Mouse (Mus musculus): ENCODE measurements at regions not wholly inside any gene's neighbourhood (a gene's known extent, or its start where the extent isn't known, plus 50 kb on each side); places are given as distances from the start of the nearest gene placed in this dataset.

- H3K4me3 ChIP-seq (ENCODE audit: low read depth, low read length), result no peak overlapping the region
- H3K9me3 ChIP-seq (ENCODE audit: low read length), result no peaks in the 10 kb centered on the region
- H3K9ac ChIP-seq (replicated peaks), result no peak overlapping the region
- no peak overlapping the region for H3K27ac ChIP-seq (ENCODE audit: low read depth)
- TF ChIP-seq CTCF (IDR thresholded peaks at IDR 0.05; ENCODE audit: low read depth) (no peak), EP300 (IDR thresholded peaks at IDR 0.05; ENCODE audit: low read depth) (no peak)
- no peak overlapping the region for H3K4me2 ChIP-seq (ENCODE audit: low read depth, low read length)
- H3K27me3 ChIP-seq (ENCODE audit: insufficient read depth, low read length), result no peaks in the 10 kb centered on the region
- no peaks in the 10 kb centered on the region for H3K36me3 ChIP-seq (replicated peaks; ENCODE audit: insufficient read depth, low read length)
- no peak for DNase-seq
- no peaks in the 10 kb centered on the region for H3K4me1 ChIP-seq (ENCODE audit: insufficient read depth)
- no peak for ATAC-seq
Measured at GRCm38 (mm10) chr2:115141416-115141815, 440.1 kb upstream of the BC052040 start.

DNA sequence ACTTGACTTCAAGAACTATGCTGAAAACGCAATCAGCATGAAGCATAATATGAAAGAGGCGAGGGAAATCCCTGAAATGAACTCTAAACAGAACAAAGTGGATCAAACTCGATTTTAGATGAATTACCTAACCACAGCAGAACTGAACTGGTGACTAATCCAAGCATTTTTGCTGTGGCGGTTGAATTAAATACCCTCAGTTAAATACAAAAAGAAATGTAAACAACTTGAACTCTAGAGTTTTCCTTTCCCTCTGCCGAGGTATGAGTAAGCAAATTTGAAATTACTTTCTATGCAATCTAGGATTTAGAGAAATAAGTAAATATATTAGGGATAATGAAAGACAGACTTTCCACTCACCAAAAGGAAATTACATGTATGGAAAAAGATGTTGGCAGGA lies 409.4 kb upstream of the BC052040 start:
- 60% methylated on average over 5 of the region's 5 CpGs for WGBS (ENCODE audit: insufficient replicate concordance)
- no peak overlapping the region for H3K27ac ChIP-seq (ENCODE audit: low read depth)
- TF ChIP-seq CTCF (IDR thresholded peaks at IDR 0.05; ENCODE audit: low read depth) (no peak), EP300 (IDR thresholded peaks at IDR 0.05; ENCODE audit: low read depth) (no peak)
- H3K36me3 ChIP-seq (replicated peaks; ENCODE audit: insufficient read depth, low read length), result no peaks in the 10 kb centered on the region
- H3K4me2 ChIP-seq (ENCODE audit: low read depth, low read length), result no peak overlapping the region
- DNase-seq (no peak), ATAC-seq (no peak)
- H3K9ac ChIP-seq (replicated peaks), result no peak overlapping the region
- H3K4me3 ChIP-seq (ENCODE audit: low read depth, low read length), result no peak overlapping the region
- H3K4me1 ChIP-seq (ENCODE audit: insufficient read depth), result no peaks in the 10 kb centered on the region
- H3K9me3 ChIP-seq (ENCODE audit: low read length), result no peaks in the 10 kb centered on the region
- no peaks in the 10 kb centered on the region for H3K27me3 ChIP-seq (ENCODE audit: insufficient read depth, low read length)

- Histone ChIP-seq H3K27me3 (ENCODE audit: insufficient read depth, low read length) (no peaks in the 10 kb centered on the region), H3K9me3 (ENCODE audit: low read length) (no peaks in the 10 kb centered on the region), H3K4me1 (ENCODE audit: insufficient read depth) (no peaks in the 10 kb centered on the region), H3K4me2 (ENCODE audit: low read depth, low read length) (no peak overlapping the region), H3K4me3 (ENCODE audit: low read depth, low read length) (no peak overlapping the region), H3K27ac (ENCODE audit: low read depth) (no peak overlapping the region), H3K9ac (replicated peaks) (no peak overlapping the region), H3K36me3 (replicated peaks; ENCODE audit: insufficient read depth, low read length) (no peaks in the 10 kb centered on the region)
- TF ChIP-seq CTCF (IDR thresholded peaks at IDR 0.05; ENCODE audit: low read depth) (no peak), EP300 (IDR thresholded peaks at IDR 0.05; ENCODE audit: low read depth) (no peak)
- DNase-seq (no peak), ATAC-seq (no peak)
- WGBS (ENCODE audit: insufficient replicate concordance), result 76% methylated on average over 1 of the region's 1 CpGs
Measured at GRCm38 (mm10) chr2:115177076-115177475, 404.4 kb upstream of the BC052040 start.

DNA sequence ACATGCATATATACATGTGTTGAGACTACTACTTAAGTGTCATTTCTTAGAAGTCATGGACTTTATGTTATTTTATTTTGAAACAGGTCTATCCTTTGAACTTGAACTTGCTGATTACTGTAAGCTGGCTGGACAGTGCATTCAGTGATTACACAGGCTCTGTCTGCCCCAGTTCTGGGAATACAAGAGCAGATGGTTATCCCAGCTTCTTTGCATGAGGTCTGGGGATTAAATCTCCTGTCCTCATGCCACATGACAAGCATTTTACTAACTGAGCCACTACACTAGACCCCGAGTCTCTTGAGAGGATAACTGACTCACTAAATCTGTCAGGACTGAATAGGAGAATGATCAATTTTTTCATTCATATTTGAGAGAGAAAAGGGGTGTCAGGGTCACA lies 403.6 kb upstream of the BC052040 start:
- Histone ChIP-seq H3K4me3 (ENCODE audit: low read depth, low read length) (no peak overlapping the region), H3K27me3 (ENCODE audit: insufficient read depth, low read length) (no peaks in the 10 kb centered on the region), H3K36me3 (replicated peaks; ENCODE audit: insufficient read depth, low read length) (no peaks in the 10 kb centered on the region), H3K9ac (replicated peaks) (no peak overlapping the region), H3K27ac (ENCODE audit: low read depth) (no peak overlapping the region), H3K4me2 (ENCODE audit: low read depth, low read length) (no peak overlapping the region), H3K4me1 (ENCODE audit: insufficient read depth) (no peaks in the 10 kb centered on the region), H3K9me3 (ENCODE audit: low read length) (no peaks in the 10 kb centered on the region)
- no peak for DNase-seq
- 62% methylated on average over 1 of the region's 1 CpGs for WGBS (ENCODE audit: insufficient replicate concordance)
- TF ChIP-seq EP300 (IDR thresholded peaks at IDR 0.05; ENCODE audit: low read depth) (no peak), CTCF (IDR thresholded peaks at IDR 0.05; ENCODE audit: low read depth) (no peak)
- ATAC-seq, result no peak

DNA sequence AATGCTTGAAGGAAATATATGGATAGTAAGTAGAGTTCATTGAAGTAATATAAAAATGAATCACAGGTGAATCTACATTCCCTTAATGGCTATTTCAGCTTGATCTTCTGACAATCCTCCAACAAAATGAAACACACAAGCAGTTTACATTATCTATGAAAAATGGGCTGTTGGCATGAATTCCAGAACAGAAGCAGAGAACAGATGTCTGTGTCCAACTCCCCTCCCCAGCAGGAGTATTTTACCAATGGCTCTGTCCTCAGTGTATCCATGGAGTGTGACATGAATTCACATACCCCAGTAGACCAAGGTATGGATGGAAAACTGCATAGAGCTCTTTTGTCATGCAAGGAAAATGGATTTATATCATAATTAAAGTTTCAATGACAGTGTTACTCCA lies 370.3 kb upstream of the BC052040 start:
- no peak overlapping the region for H3K9ac ChIP-seq (replicated peaks)
- H3K4me3 ChIP-seq (ENCODE audit: low read depth, low read length), result no peak overlapping the region
- no peak for ATAC-seq
- no peak for TF ChIP-seq EP300 (IDR thresholded peaks at IDR 0.05; ENCODE audit: low read depth)
- TF ChIP-seq CTCF (IDR thresholded peaks at IDR 0.05; ENCODE audit: low read depth), result no peak
- no peak overlapping the region for H3K4me2 ChIP-seq (ENCODE audit: low read depth, low read length)
- no peak for DNase-seq
- no peaks in the 10 kb centered on the region for H3K27me3 ChIP-seq (ENCODE audit: insufficient read depth, low read length)
- H3K27ac ChIP-seq (ENCODE audit: low read depth), result no peak overlapping the region
- no peaks in the 10 kb centered on the region for H3K9me3 ChIP-seq (ENCODE audit: low read length)
- no peaks in the 10 kb centered on the region for H3K4me1 ChIP-seq (ENCODE audit: insufficient read depth)
- no peaks in the 10 kb centered on the region for H3K36me3 ChIP-seq (replicated peaks; ENCODE audit: insufficient read depth, low read length)

DNA sequence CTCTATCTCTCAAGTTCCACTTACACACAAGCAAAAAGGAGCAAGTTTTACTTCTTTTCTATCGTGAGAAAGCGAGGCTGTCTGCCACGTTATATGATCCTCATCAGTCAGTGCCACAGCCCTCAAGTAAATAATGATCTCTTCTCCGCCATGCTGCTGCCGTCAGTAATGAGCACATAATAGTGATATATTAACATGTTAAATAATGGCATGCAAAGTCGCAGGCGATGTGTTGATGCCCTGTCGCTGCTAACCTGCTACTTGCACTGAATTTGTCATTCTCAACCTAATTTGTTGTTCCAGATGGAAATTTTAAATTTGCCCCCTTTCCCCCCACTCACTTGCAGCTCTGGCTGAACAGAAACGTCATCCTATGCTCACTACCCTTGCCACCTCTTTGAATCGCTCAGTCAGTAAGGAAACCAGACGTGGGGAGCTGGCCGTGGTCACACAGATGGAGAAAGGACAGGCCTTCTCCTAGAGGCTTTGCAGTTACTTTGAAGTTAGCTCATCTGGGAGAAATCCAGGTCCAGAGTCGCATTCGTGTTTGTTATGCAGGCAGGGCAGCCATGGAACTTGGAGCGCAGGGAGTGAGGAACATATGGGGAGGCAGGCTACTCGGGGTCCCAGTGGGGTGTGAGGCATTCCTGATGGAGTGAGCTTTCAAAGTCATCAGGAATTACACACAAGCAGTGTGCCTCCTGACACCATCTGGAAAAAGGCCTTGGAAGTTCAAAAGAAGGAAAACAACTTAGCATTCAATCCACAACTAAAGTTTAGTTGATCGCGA lies 368.1 kb upstream of the BC052040 start:
- WGBS (ENCODE audit: insufficient replicate concordance), result 50% methylated on average over 18 of the region's 18 CpGs
- H3K4me2 ChIP-seq (ENCODE audit: low read depth, low read length), result no peak overlapping the region
- H3K9me3 ChIP-seq (ENCODE audit: low read length), result no peaks in the 10 kb centered on the region
- no peak overlapping the region for H3K9ac ChIP-seq (replicated peaks)
- ATAC-seq, result no peak
- no peak overlapping the region for H3K27ac ChIP-seq (ENCODE audit: low read depth)
- TF ChIP-seq EP300 (IDR thresholded peaks at IDR 0.05; ENCODE audit: low read depth), result no peak
- no peak for TF ChIP-seq CTCF (IDR thresholded peaks at IDR 0.05; ENCODE audit: low read depth)
- no peak for DNase-seq
- no peaks in the 10 kb centered on the region for H3K27me3 ChIP-seq (ENCODE audit: insufficient read depth, low read length)
- no peak overlapping the region for H3K4me3 ChIP-seq (ENCODE audit: low read depth, low read length)
- no peaks in the 10 kb centered on the region for H3K36me3 ChIP-seq (replicated peaks; ENCODE audit: insufficient read depth, low read length)
- H3K4me1 ChIP-seq (ENCODE audit: insufficient read depth), result no peaks in the 10 kb centered on the region

- Histone ChIP-seq H3K27ac (ENCODE audit: low read depth) (no peak overlapping the region), H3K4me2 (ENCODE audit: low read depth, low read length) (no peak overlapping the region), H3K9me3 (ENCODE audit: low read length) (no peaks in the 10 kb centered on the region), H3K4me3 (ENCODE audit: low read depth, low read length) (no peak overlapping the region), H3K27me3 (ENCODE audit: insufficient read depth, low read length) (no peaks in the 10 kb centered on the region), H3K4me1 (ENCODE audit: insufficient read depth) (no peaks in the 10 kb centered on the region), H3K9ac (replicated peaks) (no peak overlapping the region), H3K36me3 (replicated peaks; ENCODE audit: insufficient read depth, low read length) (no peaks in the 10 kb centered on the region)
- WGBS (ENCODE audit: insufficient replicate concordance), result 64% methylated on average over 6 of the region's 6 CpGs
- ATAC-seq (no peak), DNase-seq (no peak)
- TF ChIP-seq EP300 (IDR thresholded peaks at IDR 0.05; ENCODE audit: low read depth) (no peak), CTCF (IDR thresholded peaks at IDR 0.05; ENCODE audit: low read depth) (no peak)
Measured at GRCm38 (mm10) chr2:115214292-115214691, 367.2 kb upstream of the BC052040 start.
